Comparison of ENCODE assay signal across 8 mouse cellular contexts in the genomic region with DNA sequence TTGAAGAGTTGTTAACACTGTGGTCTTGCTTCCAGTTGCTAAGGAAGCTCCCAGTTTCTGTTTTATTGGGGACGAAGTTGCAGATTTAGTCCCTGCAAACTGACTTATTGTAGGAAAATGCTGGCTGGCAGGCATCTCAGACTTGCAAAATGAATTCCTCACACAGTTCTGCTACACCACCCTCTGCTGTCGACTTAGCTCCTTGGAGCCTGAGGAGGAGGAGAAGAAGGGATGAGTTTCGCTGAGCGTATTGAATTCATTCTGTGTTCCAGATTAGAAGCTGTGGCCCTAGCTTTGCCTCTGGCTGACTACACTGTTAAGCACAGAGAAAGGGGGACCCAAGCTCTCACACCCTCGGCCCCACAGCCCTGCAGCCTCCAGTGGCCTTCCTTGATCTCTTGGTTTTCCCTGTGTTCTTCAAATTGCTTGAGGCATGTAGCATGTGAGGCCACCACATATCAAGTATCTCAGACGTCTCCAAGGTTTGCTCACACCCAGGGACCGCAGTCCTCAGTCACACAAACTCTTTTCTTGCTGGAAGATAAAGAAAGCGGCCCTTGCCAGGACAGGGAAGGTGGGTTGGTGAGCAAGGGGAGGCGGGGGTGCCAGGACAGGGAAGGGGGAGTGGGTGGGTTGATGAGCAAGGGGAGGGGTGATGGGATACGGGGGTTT. TPM values are rescaled to one million over a fixed set of nuclear protein-coding genes. Genes with fewer than 3 reads are reported as not detected.
A peak's percentile ranks its signal among the peaks of the same experiment; 100 is the strongest.
DNase-seq lines count a peak whose midpoint lies in the region; ATAC-seq and TF ChIP-seq lines count a peak whose summit lies in the region.

No protein-coding gene starts in this region.

- no peak for DNase-seq in gastrocnemius, adult 2 months
- DNase-seq in gastrocnemius, adult 8-10 months (ENCODE audit: low spot score in 2 of 2), result no peak
- peak; percentile 16 for DNase-seq in lung, embryonic 14.5 days
- no peak for DNase-seq in lung, adult 2 months
- DNase-seq in forebrain, embryonic 11.5 days (ENCODE audit: low spot score), result peak; percentile 61
- DNase-seq in urinary bladder, postnatal 10 days (ENCODE audit: low spot score), result no peak
- DNase-seq in layer of hippocampus, adult 9-11 months, result no peak

- intact Hi-C loops in gastrocnemius, adult 2 months (cut with DNase I), result loop anchor here (10.0 kb wide), 1 partner anchor 380 kb away; a partner anchor contains a TSS

- WGBS in lung, embryonic 14.5 days, result 47% methylated on average over 10 of the region's 10 CpGs
- WGBS in lung, adult 2 months, result 61% methylated on average over 10 of the region's 10 CpGs
- WGBS in forebrain, embryonic 11.5 days, result 25% methylated on average over 10 of the region's 10 CpGs
- 24% methylated on average over 10 of the region's 10 CpGs for WGBS in midbrain, embryonic 12.5 days

- H3K4me1 ChIP-seq in lung, embryonic 14.5 days (ENCODE audit: insufficient read depth), result no peaks in the 10 kb centered on the region
- H3K4me1 ChIP-seq in lung, adult 2 months (ENCODE audit: control insufficient read depth, insufficient read depth, low read length), result no peaks in the 10 kb centered on the region
- peaks cover 19% of the 10 kb centered on the region for H3K4me1 ChIP-seq in forebrain, embryonic 11.5 days (replicated peaks; ENCODE audit: control insufficient read depth, insufficient read depth, low read length)
- peaks cover 57% of the 10 kb centered on the region for H3K4me1 ChIP-seq in midbrain, embryonic 12.5 days

- H3K9ac ChIP-seq in lung, embryonic 14.5 days, result no peak overlapping the region
- H3K9ac ChIP-seq in forebrain, embryonic 11.5 days (ENCODE audit: low read length), result no peak overlapping the region
- H3K9ac ChIP-seq in midbrain, embryonic 12.5 days (replicated peaks), result peak overlapping the region; percentile 24; the same call in 1 of the 2 replicates

- no peaks in the 10 kb centered on the region for H3K27me3 ChIP-seq in lung, embryonic 14.5 days (ENCODE audit: insufficient read depth, low read length)
- H3K27me3 ChIP-seq in forebrain, embryonic 11.5 days (ENCODE audit: control insufficient read depth, insufficient read depth, low read length), result no peaks in the 10 kb centered on the region; the same call in 1 of the 2 replicates
- peaks cover 47% of the 10 kb centered on the region for H3K27me3 ChIP-seq in midbrain, embryonic 12.5 days

- H3K4me2 ChIP-seq in lung, embryonic 14.5 days, result peak overlapping the region; percentile 61
- H3K4me2 ChIP-seq in forebrain, embryonic 11.5 days (ENCODE audit: low read depth, low read length, severe bottlenecking), result peak overlapping the region; percentile 13; the same call in 1 of the 2 replicates
- H3K4me2 ChIP-seq in midbrain, embryonic 12.5 days (replicated peaks), result peak overlapping the region; percentile 49

- peak; percentile 19; the same call in 1 of the 2 replicates for ATAC-seq in lung, embryonic 14.5 days (ENCODE audit: insufficient read depth)
- ATAC-seq in forebrain, embryonic 11.5 days (replicated peaks; ENCODE audit: low FRiP score), result no peak
- ATAC-seq in midbrain, embryonic 12.5 days (ENCODE audit: low FRiP score, low read depth), result 0 out of 2 replicates have a peak, but pooled peaks have one; percentile 7

- H3K4me3 ChIP-seq in gastrocnemius, adult 2 months, result no peak overlapping the region
- no peak overlapping the region for H3K4me3 ChIP-seq in lung, embryonic 14.5 days (ENCODE audit: low read depth, low read length)
- H3K4me3 ChIP-seq in lung, adult 2 months (replicated peaks; ENCODE audit: extremely low read depth, low read depth, low read length), result no peak overlapping the region
- no peak overlapping the region for H3K4me3 ChIP-seq in forebrain, embryonic 11.5 days (ENCODE audit: low read depth, low read length)
- no peak overlapping the region for H3K4me3 ChIP-seq in midbrain, embryonic 12.5 days

- no peaks in the 10 kb centered on the region for H3K9me3 ChIP-seq in lung, embryonic 14.5 days (ENCODE audit: low read depth, low read length)
- no peaks in the 10 kb centered on the region for H3K9me3 ChIP-seq in forebrain, embryonic 11.5 days (ENCODE audit: control insufficient read depth, low read length)
- no peaks in the 10 kb centered on the region for H3K9me3 ChIP-seq in midbrain, embryonic 12.5 days

- TF ChIP-seq POLR2A in lung, adult 2 months (IDR thresholded peaks at IDR 0.05; ENCODE audit: borderline replicate concordance, extremely low read depth, low read depth, low read length), result no peak

- H3K36me3 ChIP-seq in lung, embryonic 14.5 days (ENCODE audit: insufficient read depth), result no peaks in the 10 kb centered on the region
- H3K36me3 ChIP-seq in forebrain, embryonic 11.5 days (ENCODE audit: control insufficient read depth, insufficient read depth, low read length), result no peaks in the 10 kb centered on the region
- H3K36me3 ChIP-seq in midbrain, embryonic 12.5 days, result no peaks in the 10 kb centered on the region

- 0 out of 2 replicates have a peak overlapping the region, but pooled peaks have one; percentile 20 for H3K27ac ChIP-seq in gastrocnemius, adult 2 months
- no peak overlapping the region for H3K27ac ChIP-seq in lung, embryonic 14.5 days (ENCODE audit: low read depth)
- no peak overlapping the region for H3K27ac ChIP-seq in forebrain, embryonic 11.5 days (ENCODE audit: low read depth, low read length)
- peak overlapping the region; percentile 60 for H3K27ac ChIP-seq in midbrain, embryonic 12.5 days (replicated peaks)

- no peak for TF ChIP-seq CTCF in gastrocnemius, adult 2 months (IDR thresholded peaks at IDR 0.05)
- no peak for TF ChIP-seq CTCF in lung, embryonic 14.5 days (IDR thresholded peaks at IDR 0.05; ENCODE audit: low read depth)
- no peak for TF ChIP-seq CTCF in lung, adult 2 months (IDR thresholded peaks at IDR 0.05; ENCODE audit: insufficient read depth, low read length)

RNA-seq across cellular contexts. Expression of a gene that starts 24.8 kb away (rescaled TPM):
- total RNA-seq in gastrocnemius, adult 2 months (2021), result 10 to 100 TPM in 1 of 2 experiments, 1 to 10 TPM in 1; 8.1 to 17.0 TPM
- total RNA-seq in gastrocnemius, adult 8-10 months (2022), result 1 to 10 TPM; 4.7 to 8.1 (median 5.5) TPM
- polyA plus RNA-seq in lung, embryonic 14.5 days (2014; fragmentation: Nextera tagmentation; extraction: Ambion mirVana), result 23.4 and 24.7 TPM in 2 replicates
- polyA plus RNA-seq in lung, adult 2 months (2012; rRNA removed), result 43.7 and 51.6 TPM in 2 replicates
- 10.1 and 14.9 TPM in 2 replicates for polyA plus RNA-seq in forebrain, embryonic 11.5 days (2014; fragmentation: Nextera tagmentation; extraction: Ambion mirVana)
- 9.4 and 11.0 TPM in 2 replicates for polyA plus RNA-seq in midbrain, embryonic 12.5 days (2016; fragmentation: Nextera tagmentation; extraction: Ambion mirVana)

Comparison
In these comparisons a context has a peak if more than half of its experiments do, and no peak if none do; other contexts are left out.
1. DNase-seq: peak in lung, embryonic 14.5 days (single experiment) and forebrain, embryonic 11.5 days (single experiment); none in gastrocnemius, adult 2 months (single experiment), gastrocnemius, adult 8-10 months (0 of 2), lung, adult 2 months (single experiment), urinary bladder, postnatal 10 days (single experiment) and layer of hippocampus, adult 9-11 months (single experiment).
2. H3K27ac ChIP-seq: peak in gastrocnemius, adult 2 months (single experiment) and midbrain, embryonic 12.5 days (single experiment); none in lung, embryonic 14.5 days (single experiment) and forebrain, embryonic 11.5 days (single experiment).
3. Peak in every context shown above with its lines, with median percentiles within 50 percentile points of each other: H3K4me2 ChIP-seq.